Mouse (Mus musculus) neural tube, embryonic 11.5 days (tissue): ENCODE data around the gene Tmem56. TPM values are rescaled to one million over a fixed set of nuclear protein-coding genes. Genes with fewer than 3 reads are reported as not detected.

Experiments
- ATAC-seq: fragments of 200-750 bp; cut with Nextera tagmentation; 2 replicates; pipeline ENCODE4 v1.8.0; 2017; ENCODE audit warnings: moderate number of reproducible peaks, mild to moderate bottlenecking, moderate TSS enrichment, moderate library complexity; ENCODE audit not compliant: insufficient read depth, low FRiP score, low TSS enrichment
- DNase-seq: peaks from one replicate; pipeline ENCODE4 v3.0.0-alpha.2; 2015; ENCODE audit warnings: low spot score
- H3K27ac ChIP-seq: fragments of 300-500 bp; sonication (generic); 2 replicates; pipeline ENCODE4 v1.5.1; 2014; ENCODE audit warnings: low read depth, mild to moderate bottlenecking, low read length
- H3K27me3 ChIP-seq: fragments of 300-500 bp; sonication (generic); 2 replicates; pipeline ENCODE4 v1.6.1; 2014; ENCODE audit warnings: mild to moderate bottlenecking, low read length, mixed read lengths; ENCODE audit not compliant: control insufficient read depth, insufficient read depth
- H3K36me3 ChIP-seq: fragments of 300-500 bp; sonication (generic); 2 replicates; pipeline ENCODE4 v1.6.1; 2014; ENCODE audit warnings: mild to moderate bottlenecking, low read length, moderate library complexity, mixed read lengths; ENCODE audit not compliant: control insufficient read depth, insufficient read depth
- H3K4me1 ChIP-seq: fragments of 300-500 bp; sonication (generic); 2 replicates; pipeline ENCODE4 v1.6.1; 2014; ENCODE audit warnings: low read length, mixed read lengths; ENCODE audit not compliant: control insufficient read depth, insufficient read depth
- H3K4me2 ChIP-seq: fragments of 300-500 bp; sonication (generic); 2 replicates; pipeline ENCODE4 v1.6.1; 2014; ENCODE audit warnings: low read depth, mild to moderate bottlenecking, moderate library complexity
- H3K4me3 ChIP-seq: fragments of 300-500 bp; sonication (generic); 2 replicates; pipeline ENCODE4 v1.5.1; 2014; ENCODE audit warnings: low read depth, low read length
- H3K9ac ChIP-seq: fragments of 300-500 bp; sonication (generic); 2 replicates; pipeline ENCODE4 v1.6.1; 2014; ENCODE audit warnings: mild to moderate bottlenecking, low read length
- H3K9me3 ChIP-seq: fragments of 300-500 bp; sonication (generic); 2 replicates; pipeline ENCODE4 v1.6.1; 2016; ENCODE audit warnings: low read length; ENCODE audit not compliant: control insufficient read depth
- WGBS: fragments of 180-500 bp; shearing (Covaris S2); extraction: QIAGEN DNeasy Blood & Tissue Kit; methylation state at CpG from one replicate; pipeline ENCODE4 v1.1.7; 2014; 5-methylcytosine and 5-hydroxymethylcytosine counted together
- polyA plus RNA-seq: library from polyadenylated mRNA; unstranded; fragments of >200 nt; fragmentation: Nextera tagmentation; extraction: Ambion mirVana; gene quantifications from 2 replicates; pipeline ENCODE4 v1.2.1, GENCODE M21; 2014

Gene Tmem56
- polyA plus RNA-seq, 1 experiment from 2014 or later, result 1.1 TPM

DNA sequence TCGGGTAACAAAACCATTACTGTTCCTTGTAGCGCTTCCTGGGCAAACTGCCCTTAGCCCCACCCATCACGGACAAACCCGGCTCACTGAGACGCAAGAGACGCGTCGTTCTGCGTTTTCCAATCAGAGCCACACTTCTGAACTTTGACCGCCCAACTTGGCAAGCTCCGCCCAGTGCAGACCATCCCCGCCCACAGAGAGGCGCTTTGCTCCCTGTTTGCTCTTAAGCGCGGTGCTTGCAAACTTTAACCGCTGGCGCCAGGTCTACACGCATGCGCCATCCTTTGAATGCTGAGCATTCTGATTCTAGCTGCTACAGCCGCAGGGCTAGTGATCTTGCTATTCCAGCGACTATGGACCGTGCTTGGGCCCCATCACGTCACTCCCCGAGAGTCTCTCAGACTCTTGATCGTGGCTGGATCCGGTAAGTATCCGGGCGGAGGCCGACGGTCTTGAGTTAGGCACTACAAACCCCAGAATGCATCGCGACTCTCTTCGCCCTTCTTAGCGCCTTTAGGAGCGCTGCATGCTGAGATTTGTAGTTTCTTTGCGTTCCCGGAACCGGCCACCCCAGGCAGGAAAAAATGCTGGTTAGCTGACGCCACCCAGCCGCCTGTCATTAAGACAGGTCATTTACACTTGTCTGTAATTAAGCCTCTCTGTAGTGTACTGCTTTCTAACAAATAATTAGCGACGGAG is 8.8 kb upstream of the Tmem56 start, which contains the start of gene Alg14:
Gene Alg14 (plus strand): TSS at position 214 of the 699 bp plus-strand sequence.
- no peaks in the 10 kb centered on the region for H3K9me3 ChIP-seq
- peak within 1 kb of the TSS; percentile 43 for H3K4me2 ChIP-seq
- peak; percentile 96 for ATAC-seq
- no peaks in the 10 kb centered on the region for H3K27me3 ChIP-seq
- WGBS, result under 1% methylated on average over 42 of the region's 42 CpGs
- 0 out of 2 replicates have a peak, but pooled peaks cover 3% of the 10 kb centered on the region for H3K4me1 ChIP-seq
- peak; percentile 96 for DNase-seq
- peak within 1 kb of the TSS; percentile 55 for H3K9ac ChIP-seq
- H3K4me3 ChIP-seq, result peak within 1 kb of the TSS; percentile 54
- H3K36me3 ChIP-seq, result no peaks in the 10 kb centered on the region
- H3K27ac ChIP-seq, result peak within 1 kb of the TSS; percentile 75

DNA sequence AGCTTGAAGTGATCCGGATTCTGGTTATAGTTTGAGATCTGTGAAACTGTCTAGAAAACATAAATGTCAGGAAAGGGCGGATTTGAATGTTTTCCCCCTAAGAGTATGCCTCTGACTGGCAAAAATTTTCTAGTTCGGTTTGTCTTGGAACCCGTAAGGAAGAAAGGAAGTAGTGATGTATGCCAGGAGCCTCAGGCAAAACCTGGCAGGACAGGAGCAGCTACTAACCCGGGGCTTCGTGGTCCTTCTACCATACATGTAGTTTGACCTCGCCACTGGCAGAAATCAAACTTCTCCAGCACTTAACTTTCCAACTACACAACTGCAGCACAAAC is 8.3 kb upstream of the Tmem56 start:
- Histone ChIP-seq H3K36me3 (no peaks in the 10 kb centered on the region), H3K4me2 (peak overlapping the region; percentile 43), H3K27ac (no peak overlapping the region), H3K4me3 (peak overlapping the region; percentile 54), H3K4me1 (0 out of 2 replicates have a peak, but pooled peaks cover 3% of the 10 kb centered on the region), H3K9ac (peak overlapping the region; percentile 48), H3K9me3 (no peaks in the 10 kb centered on the region), H3K27me3 (no peaks in the 10 kb centered on the region)
- WGBS, result 4% methylated on average over 7 of the region's 7 CpGs
- no peak for DNase-seq
- ATAC-seq, result no peak; the same call in 1 of the 2 replicates

DNA sequence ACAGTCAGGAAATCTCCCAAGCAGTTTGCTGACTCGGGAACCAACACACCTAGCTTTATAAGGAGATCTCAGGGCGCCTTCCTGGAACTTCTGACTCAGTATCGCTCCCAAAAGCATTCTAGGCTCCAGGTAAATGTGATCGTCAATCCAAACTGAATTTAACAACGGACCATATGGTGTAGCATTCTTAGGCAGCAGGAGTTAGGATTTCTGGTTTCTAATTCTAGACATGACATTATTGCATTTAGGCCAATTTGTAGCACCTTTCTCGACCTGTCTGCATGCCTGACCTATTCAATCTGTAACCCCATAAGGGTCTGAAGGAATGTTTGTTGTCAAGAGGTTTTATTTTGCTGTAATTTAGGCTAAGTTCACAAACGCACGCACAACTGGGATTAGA is 7.8 kb upstream of the Tmem56 start:
- DNase-seq (no peak), ATAC-seq (no peak)
- Histone ChIP-seq H3K27ac (no peak overlapping the region), H3K9me3 (no peaks in the 10 kb centered on the region), H3K4me2 (peak overlapping the region; percentile 43), H3K4me3 (no peak overlapping the region), H3K9ac (no peak overlapping the region), H3K36me3 (no peaks in the 10 kb centered on the region), H3K4me1 (0 out of 2 replicates have a peak, but pooled peaks cover 3% of the 10 kb centered on the region), H3K27me3 (no peaks in the 10 kb centered on the region)
- WGBS, result 79% methylated on average over 8 of the region's 8 CpGs

DNA sequence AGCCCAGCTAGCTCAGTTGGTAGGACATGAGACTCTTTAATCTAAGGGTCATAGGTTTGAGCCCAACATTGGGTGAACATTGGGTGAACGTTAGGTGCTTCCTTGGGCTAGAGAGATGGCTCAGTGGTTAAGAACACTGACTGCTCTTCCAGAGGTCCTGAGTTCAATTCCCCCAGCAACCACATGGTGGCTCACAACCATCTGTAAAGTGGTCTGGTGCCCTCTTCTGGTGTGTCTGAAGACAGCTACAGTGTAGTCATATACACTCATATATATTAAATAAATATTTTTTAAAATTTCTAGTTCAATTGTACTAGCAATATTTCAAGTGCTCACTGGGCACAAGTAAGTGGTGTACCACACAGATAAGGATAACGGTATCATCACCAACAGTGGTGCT is 4.3 kb upstream of the Tmem56 start:
- Histone ChIP-seq H3K36me3 (no peaks in the 10 kb centered on the region), H3K27ac (no peak overlapping the region), H3K4me1 (no peaks in the 10 kb centered on the region), H3K9ac (no peak overlapping the region), H3K27me3 (no peaks in the 10 kb centered on the region), H3K4me3 (no peak overlapping the region), H3K4me2 (no peak overlapping the region), H3K9me3 (no peaks in the 10 kb centered on the region)
- 92% methylated on average over 2 of the region's 2 CpGs for WGBS
- ATAC-seq, result no peak
- DNase-seq, result no peak

DNA sequence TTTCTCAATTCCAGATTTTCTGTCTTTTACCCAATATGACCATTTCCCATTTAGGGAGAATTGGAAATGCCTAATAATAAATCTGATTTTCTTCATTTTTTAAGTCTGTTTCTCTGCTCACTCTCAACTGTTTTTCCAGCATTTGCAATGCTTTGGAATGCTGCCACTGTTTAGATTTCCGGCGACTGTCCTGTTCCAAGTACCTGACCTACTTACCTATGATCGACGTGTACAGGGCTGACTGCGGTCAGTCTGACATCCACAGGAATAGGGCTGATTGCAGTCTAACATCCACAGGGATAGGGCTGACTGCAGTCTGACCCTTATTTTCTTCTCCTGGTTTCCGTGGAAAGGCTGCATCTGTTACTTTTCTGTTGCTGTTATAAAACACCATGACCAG is 2.3 kb upstream of the Tmem56 start:
- 94% methylated on average over 6 of the region's 6 CpGs for WGBS
- H3K27me3 ChIP-seq, result no peaks in the 10 kb centered on the region
- H3K4me2 ChIP-seq, result no peak overlapping the region
- DNase-seq, result no peak
- ATAC-seq, result no peak
- H3K9ac ChIP-seq, result no peak overlapping the region
- no peak overlapping the region for H3K27ac ChIP-seq
- H3K4me1 ChIP-seq, result no peaks in the 10 kb centered on the region
- H3K9me3 ChIP-seq, result no peaks in the 10 kb centered on the region
- H3K4me3 ChIP-seq, result no peak overlapping the region
- H3K36me3 ChIP-seq, result no peaks in the 10 kb centered on the region

DNA sequence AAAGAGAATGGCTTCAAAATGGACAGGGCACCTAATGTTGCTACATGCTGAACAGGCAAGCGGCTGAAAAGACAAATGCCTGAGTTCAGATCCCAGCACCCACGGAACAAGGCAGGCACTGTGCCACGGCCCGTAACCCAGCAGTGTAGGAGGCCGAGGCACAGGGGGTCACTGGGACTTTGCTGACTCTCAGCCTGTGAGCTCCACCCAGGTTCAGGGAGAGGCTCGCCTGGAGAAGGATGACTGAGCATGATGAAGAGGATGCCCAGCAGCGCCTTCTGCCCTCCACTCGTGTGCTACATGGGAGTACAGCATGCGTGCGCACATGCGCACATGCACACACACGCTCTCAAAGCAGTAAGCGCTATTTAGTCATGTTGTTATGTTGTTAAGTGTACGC is 3.2 kb downstream of the Tmem56 start:
- no peak overlapping the region for H3K9ac ChIP-seq
- H3K36me3 ChIP-seq, result no peaks in the 10 kb centered on the region
- H3K4me1 ChIP-seq, result no peaks in the 10 kb centered on the region
- H3K27ac ChIP-seq, result no peak overlapping the region
- no peak overlapping the region for H3K4me2 ChIP-seq
- no peaks in the 10 kb centered on the region for H3K27me3 ChIP-seq
- no peaks in the 10 kb centered on the region for H3K9me3 ChIP-seq
- WGBS, result 90% methylated on average over 14 of the region's 14 CpGs
- DNase-seq, result no peak
- no peak for ATAC-seq
- H3K4me3 ChIP-seq, result no peak overlapping the region

DNA sequence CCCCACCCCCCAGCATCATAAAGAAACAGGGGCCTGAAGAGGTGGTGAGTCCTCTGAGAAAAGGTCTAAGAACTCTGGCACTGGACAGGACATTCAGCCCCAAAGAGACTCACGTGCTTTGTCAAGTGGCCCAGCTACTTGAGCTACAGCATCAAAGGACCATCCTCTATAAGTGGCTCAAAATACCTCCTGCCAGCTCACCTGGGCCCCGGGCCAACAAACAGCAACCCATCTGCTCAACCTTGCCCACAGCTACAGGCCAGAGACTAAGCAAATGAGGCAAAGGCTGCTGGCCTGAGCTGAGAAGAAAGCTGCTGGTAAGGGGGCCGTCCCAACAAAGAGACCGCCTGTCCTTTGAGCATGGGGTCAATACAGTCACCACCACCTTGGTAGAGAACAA is 5.3 kb downstream of the Tmem56 start:
- Histone ChIP-seq H3K9me3 (no peaks in the 10 kb centered on the region), H3K4me2 (no peak overlapping the region), H3K36me3 (no peaks in the 10 kb centered on the region), H3K9ac (no peak overlapping the region), H3K27me3 (no peaks in the 10 kb centered on the region), H3K4me3 (no peak overlapping the region), H3K27ac (no peak overlapping the region), H3K4me1 (no peaks in the 10 kb centered on the region)
- DNase-seq, result no peak
- WGBS, result 87% methylated on average over 4 of the region's 4 CpGs
- ATAC-seq, result no peak

DNA sequence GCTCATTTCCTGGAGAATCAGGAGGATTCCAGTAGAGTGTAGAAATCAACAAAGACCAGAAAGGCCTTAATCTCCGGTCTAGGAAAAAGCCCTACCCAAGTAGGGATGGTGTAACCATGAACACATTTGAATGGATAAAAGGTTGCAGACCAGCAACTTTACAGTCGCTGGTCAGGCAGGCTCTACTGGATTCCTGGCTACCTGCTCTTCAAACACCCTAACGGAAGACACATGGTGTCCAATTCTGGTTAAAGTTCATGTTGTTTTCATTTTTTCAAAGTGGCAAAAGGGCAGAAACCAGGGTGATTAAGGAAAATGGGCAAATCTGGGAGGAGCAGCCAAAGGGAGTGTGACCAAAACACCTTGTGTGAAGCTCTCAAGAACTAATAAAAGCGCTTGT is 5.9 kb downstream of the Tmem56 start:
- 78% methylated on average over 4 of the region's 4 CpGs for WGBS
- no peak overlapping the region for H3K9ac ChIP-seq
- no peaks in the 10 kb centered on the region for H3K9me3 ChIP-seq
- no peaks in the 10 kb centered on the region for H3K27me3 ChIP-seq
- no peaks in the 10 kb centered on the region for H3K4me1 ChIP-seq
- H3K4me3 ChIP-seq, result no peak overlapping the region
- no peak overlapping the region for H3K4me2 ChIP-seq
- DNase-seq (no peak), ATAC-seq (no peak)
- H3K27ac ChIP-seq, result no peak overlapping the region
- H3K36me3 ChIP-seq, result no peaks in the 10 kb centered on the region

DNA sequence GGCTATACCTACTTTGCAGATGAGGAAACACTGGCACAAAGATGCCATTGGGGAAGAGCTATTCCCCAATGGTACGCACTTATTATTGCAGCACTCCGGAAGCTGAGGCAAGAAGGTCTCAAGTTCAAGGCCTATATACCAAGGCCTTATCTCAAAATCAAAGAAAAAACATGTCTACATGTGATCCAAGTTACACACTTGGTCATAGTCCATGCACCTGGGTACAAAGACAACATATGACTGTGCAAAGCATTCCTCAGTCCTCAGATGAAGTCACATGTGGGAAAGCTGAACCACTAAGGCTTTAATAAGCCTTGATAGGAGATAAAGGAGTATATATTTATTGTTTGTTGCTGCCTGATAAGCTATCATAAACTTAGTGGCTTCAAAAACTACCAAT is 8.9 kb downstream of the Tmem56 start:
- no peaks in the 10 kb centered on the region for H3K4me1 ChIP-seq
- no peak overlapping the region for H3K27ac ChIP-seq
- no peak overlapping the region for H3K4me2 ChIP-seq
- H3K9me3 ChIP-seq, result no peaks in the 10 kb centered on the region
- H3K27me3 ChIP-seq, result no peaks in the 10 kb centered on the region
- no peak overlapping the region for H3K4me3 ChIP-seq
- WGBS, result 94% methylated on average over 2 of the region's 2 CpGs
- no peaks in the 10 kb centered on the region for H3K36me3 ChIP-seq
- no peak overlapping the region for H3K9ac ChIP-seq
- DNase-seq (no peak), ATAC-seq (no peak)
